Mouse (Mus musculus) limb, embryonic 14.5 days (tissue): ENCODE data around the gene Morn4. TPM values are rescaled to one million over a fixed set of nuclear protein-coding genes. Genes with fewer than 3 reads are reported as not detected.

Experiments used
- ATAC-seq: fragments of 200-750 bp; cut with Nextera tagmentation; 2 replicates; pipeline ENCODE4 v1.8.0; 2017; ENCODE audit warnings: low read depth, moderate number of reproducible peaks, moderate TSS enrichment; ENCODE audit not compliant: low FRiP score
- DNase-seq: peaks from one replicate; pipeline ENCODE4 v3.0.0-alpha.2; 2015; ENCODE audit warnings: low spot score
- H3K27ac ChIP-seq: fragments of 300-500 bp; sonication (generic); replicated peaks from 2 replicates; pipeline ENCODE4 v1.5.1; 2014; ENCODE audit warnings: low read depth, mild to moderate bottlenecking, low read length, moderate library complexity, mixed read lengths
- H3K27me3 ChIP-seq: fragments of 300-500 bp; sonication (generic); 2 replicates; pipeline ENCODE4 v1.6.1; 2014; ENCODE audit warnings: low read length, mixed read lengths; ENCODE audit not compliant: control insufficient read depth, insufficient read depth
- H3K36me3 ChIP-seq: fragments of 300-500 bp; sonication (generic); 2 replicates; pipeline ENCODE4 v1.6.1; 2014; ENCODE audit warnings: mild to moderate bottlenecking, low read length, moderate library complexity, mixed read lengths; ENCODE audit not compliant: control insufficient read depth, insufficient read depth
- H3K4me1 ChIP-seq: fragments of 300-500 bp; sonication (generic); 2 replicates; pipeline ENCODE4 v1.6.1; 2014; ENCODE audit warnings: antibody characterized with exemption, low read length, mixed read lengths; ENCODE audit not compliant: control insufficient read depth, insufficient read depth
- H3K4me2 ChIP-seq: fragments of 300-500 bp; sonication (generic); replicated peaks from 2 replicates; pipeline ENCODE4 v1.6.1; 2014; ENCODE audit warnings: low read depth, mild to moderate bottlenecking, low read length, moderate library complexity; ENCODE audit not compliant: severe bottlenecking
- H3K4me3 ChIP-seq: fragments of 300-500 bp; sonication (generic); replicated peaks from 2 replicates; pipeline ENCODE4 v1.5.1; 2014; ENCODE audit warnings: low read length
- H3K9ac ChIP-seq: fragments of 300-500 bp; sonication (generic); 2 replicates; pipeline ENCODE4 v1.6.1; 2014; ENCODE audit warnings: mild to moderate bottlenecking, low read depth, low read length, moderate library complexity; ENCODE audit not compliant: severe bottlenecking
- H3K9me3 ChIP-seq: fragments of 300-500 bp; sonication (generic); 2 replicates; pipeline ENCODE4 v1.6.1; 2016; ENCODE audit warnings: low read length; ENCODE audit not compliant: control insufficient read depth
- POLR2A ChIP-seq: fragments of 200-500 bp; IDR thresholded peaks from 2 replicates; pipeline ENCODE4 v1.8.0; 2012; ENCODE audit warnings: inconsistent platforms, mild to moderate bottlenecking, moderate library complexity, borderline replicate concordance; ENCODE audit not compliant: insufficient read depth, insufficient read length; ENCODE audit errors: extremely low read depth
- WGBS: fragments of 180-500 bp; shearing (Covaris S2); extraction: QIAGEN DNeasy Blood & Tissue Kit; methylation state at CpG from one replicate; pipeline ENCODE4 v1.1.7; 2014; 5-methylcytosine and 5-hydroxymethylcytosine counted together
- polyA plus RNA-seq, 2 experiments: library from polyadenylated mRNA; depleted of rRNA in 1 of 2; stranded (reverse) in 1 of 2; unstranded in 1 of 2; fragments of >200 nt; fragmentation: Nextera tagmentation in 1 of 2; extraction: Ambion mirVana in 1 of 2; gene quantifications; 2 replicates each; pipeline versions ENCODE4 v1.2.1 to v1.2.3; 2012 to 2014

The Morn4 gene
- polyA plus RNA-seq, 2 experiments = 20.0 to 22.8 TPM

GRCm38 (mm10) chr19:42080469-42080868 is 5.7 kb downstream of the Morn4 start:
- DNase-seq = no peak
- no peak overlapping the region for H3K4me3 ChIP-seq
- no peaks in the 10 kb centered on the region for H3K9me3 ChIP-seq
- no peak for TF ChIP-seq POLR2A
- H3K4me2 ChIP-seq = no peak overlapping the region
- no peak for ATAC-seq
- H3K36me3 ChIP-seq = peaks cover 7% of the 10 kb centered on the region; the same call in 1 of the 2 replicates
- H3K4me1 ChIP-seq = peaks cover 1% of the 10 kb centered on the region; the same call in 1 of the 2 replicates
- H3K27me3 ChIP-seq = no peaks in the 10 kb centered on the region
- H3K27ac ChIP-seq = no peak overlapping the region
- H3K9ac ChIP-seq = no peak overlapping the region
- 82% methylated on average over 11 of the region's 11 CpGs for WGBS

- Histone ChIP-seq H3K4me2 (no peak overlapping the region), H3K27ac (no peak overlapping the region), H3K4me3 (no peak overlapping the region), H3K9ac (no peak overlapping the region), H3K4me1 (no peaks in the 10 kb centered on the region), H3K36me3 (peaks cover 12% of the 10 kb centered on the region; the same call in 1 of the 2 replicates), H3K9me3 (no peaks in the 10 kb centered on the region), H3K27me3 (no peaks in the 10 kb centered on the region)
- DNase-seq = no peak
- no peak for TF ChIP-seq POLR2A
- ATAC-seq = no peak
- 79% methylated on average over 5 of the region's 5 CpGs for WGBS
These were observed 6.2 kb downstream of the Morn4 start for GRCm38 (mm10) chr19:42079950-42080349.

- 94% methylated on average over 12 of the region's 12 CpGs for WGBS
- no peak overlapping the region for H3K9ac ChIP-seq
These were observed 7.2 kb downstream of the Morn4 start for GRCm38 (mm10) chr19:42079006-42079405.

GRCm38 (mm10) chr19:42078566-42078965 is 7.6 kb downstream of the Morn4 start:
- no peak for ATAC-seq
- H3K9me3 ChIP-seq = no peaks in the 10 kb centered on the region
- 92% methylated on average over 8 of the region's 8 CpGs for WGBS
- H3K9ac ChIP-seq = no peak overlapping the region
- DNase-seq = no peak
- H3K4me3 ChIP-seq = no peak overlapping the region
- no peaks in the 10 kb centered on the region for H3K27me3 ChIP-seq
- no peak for TF ChIP-seq POLR2A
- H3K36me3 ChIP-seq = peaks cover 14% of the 10 kb centered on the region; the same call in 1 of the 2 replicates
- H3K27ac ChIP-seq = no peak overlapping the region
- no peaks in the 10 kb centered on the region for H3K4me1 ChIP-seq
- no peak overlapping the region for H3K4me2 ChIP-seq

More at GRCm38 (mm10) chr19:42079006-42079405, 7.2 kb downstream of the Morn4 start:
- no peak for ATAC-seq
- no peak for TF ChIP-seq POLR2A
- Histone ChIP-seq H3K36me3 (peaks cover 14% of the 10 kb centered on the region; the same call in 1 of the 2 replicates), H3K27me3 (no peaks in the 10 kb centered on the region), H3K4me2 (no peak overlapping the region), H3K4me3 (no peak overlapping the region), H3K27ac (no peak overlapping the region), H3K4me1 (no peaks in the 10 kb centered on the region), H3K9me3 (no peaks in the 10 kb centered on the region)
- no peak for DNase-seq

- WGBS = 91% methylated on average over 16 of the region's 16 CpGs
- Histone ChIP-seq H3K9me3 (no peaks in the 10 kb centered on the region), H3K9ac (no peak overlapping the region), H3K4me1 (no peaks in the 10 kb centered on the region), H3K4me3 (no peak overlapping the region), H3K27me3 (no peaks in the 10 kb centered on the region), H3K4me2 (no peak overlapping the region), H3K27ac (no peak overlapping the region), H3K36me3 (peaks cover 14% of the 10 kb centered on the region; the same call in 1 of the 2 replicates)
- TF ChIP-seq POLR2A = no peak
- DNase-seq (no peak), ATAC-seq (no peak)
These were observed 10.2 kb downstream of the Morn4 start for GRCm38 (mm10) chr19:42075992-42076391.
